Mouse (Mus musculus) midbrain, embryonic 10.5 days (tissue): ENCODE data around the gene Chd6. TPM values are rescaled to one million over a fixed set of nuclear protein-coding genes. Genes with fewer than 3 reads are reported as not detected.

Experiments used
- DNase-seq: peaks from one replicate; pipeline ENCODE4 v3.0.0-alpha.2; 2017; ENCODE audit warnings: low spot score
- H3K27ac ChIP-seq: fragments of 300-500 bp; sonication (generic); replicated peaks from 2 replicates; pipeline ENCODE4 v1.5.1; 2016; ENCODE audit warnings: mild to moderate bottlenecking
- H3K27me3 ChIP-seq: fragments of 300-500 bp; sonication (generic); 2 replicates; pipeline ENCODE4 v1.6.1; 2016; ENCODE audit warnings: low read depth, mild to moderate bottlenecking; ENCODE audit not compliant: poor library complexity, severe bottlenecking
- H3K36me3 ChIP-seq: fragments of 300-500 bp; sonication (generic); 2 replicates; pipeline ENCODE4 v1.6.1; 2016; ENCODE audit warnings: mild to moderate bottlenecking, moderate library complexity
- H3K4me1 ChIP-seq: fragments of 300-500 bp; sonication (generic); 2 replicates; pipeline ENCODE4 v1.6.1; 2016
- H3K4me3 ChIP-seq: fragments of 300-500 bp; sonication (generic); 2 replicates; pipeline ENCODE4 v1.5.1; 2016; ENCODE audit warnings: mild to moderate bottlenecking, moderate library complexity
- H3K9me3 ChIP-seq: fragments of 300-500 bp; sonication (generic); replicated peaks from 2 replicates; pipeline ENCODE4 v1.6.1; 2016; ENCODE audit warnings: mild to moderate bottlenecking
- WGBS: fragments of 180-500 bp; shearing (Covaris S2); methylation state at CpG from one replicate; pipeline ENCODE4 v1.1.7; 2016; 5-methylcytosine and 5-hydroxymethylcytosine counted together
- polyA plus RNA-seq: library from polyadenylated mRNA; unstranded; fragments of >200 nt; fragmentation: Nextera tagmentation; extraction: Ambion mirVana; gene quantifications from 2 replicates; pipeline ENCODE4 v1.2.1, GENCODE M21; 2016

Chd6 gene
- polyA plus RNA-seq, 1 experiment from 2014 or later = 22.8 TPM

DNA sequence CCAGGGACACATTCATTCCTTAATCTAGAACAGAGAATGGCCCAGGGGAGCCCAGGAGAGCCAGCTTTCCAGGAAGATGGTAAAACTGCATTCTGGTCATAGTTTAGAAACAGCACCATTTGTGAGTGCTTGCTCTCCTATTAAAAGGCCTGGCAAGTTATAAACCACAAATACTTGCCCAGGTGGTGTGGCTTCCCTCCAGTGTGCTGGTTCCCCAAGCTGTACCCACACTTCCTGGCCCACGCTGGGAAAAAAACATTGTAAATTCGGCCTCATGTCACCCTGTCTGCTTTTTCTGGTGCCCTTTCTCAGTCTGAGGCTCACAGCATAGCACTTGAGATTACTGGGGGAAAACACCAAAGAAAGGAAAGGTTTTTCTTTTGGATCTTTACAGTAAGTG is 55.1 kb downstream of the Chd6 start:
- no peak for DNase-seq
- WGBS = 89% methylated on average over 2 of the region's 2 CpGs
- H3K4me1 ChIP-seq = no peaks in the 10 kb centered on the region
- H3K27me3 ChIP-seq = no peaks in the 10 kb centered on the region
- no peaks in the 10 kb centered on the region for H3K9me3 ChIP-seq
- H3K4me3 ChIP-seq = no peak overlapping the region
- H3K36me3 ChIP-seq = peaks cover 49% of the 10 kb centered on the region
- no peak overlapping the region for H3K27ac ChIP-seq

DNA sequence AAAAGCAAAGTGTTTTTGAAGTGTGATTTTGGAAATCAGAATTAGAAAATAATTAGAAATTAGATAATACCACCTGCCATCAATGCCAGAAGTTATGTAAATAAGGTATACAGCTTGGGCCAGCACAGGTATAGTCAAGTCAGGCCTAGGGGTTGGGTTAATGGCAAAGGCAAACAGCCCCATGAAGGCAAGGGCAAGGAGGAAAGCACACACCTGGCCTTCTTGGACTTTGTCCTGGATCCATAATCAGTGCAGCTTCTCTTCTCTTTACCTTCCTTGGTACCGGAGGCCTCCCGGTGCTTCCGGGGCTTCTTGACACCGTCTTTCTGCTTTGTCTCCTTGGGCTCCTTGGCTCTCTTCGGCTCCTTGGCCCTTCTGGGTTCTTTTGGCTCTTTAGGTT is 56.7 kb downstream of the Chd6 start:
- peaks cover 54% of the 10 kb centered on the region for H3K36me3 ChIP-seq

DNA sequence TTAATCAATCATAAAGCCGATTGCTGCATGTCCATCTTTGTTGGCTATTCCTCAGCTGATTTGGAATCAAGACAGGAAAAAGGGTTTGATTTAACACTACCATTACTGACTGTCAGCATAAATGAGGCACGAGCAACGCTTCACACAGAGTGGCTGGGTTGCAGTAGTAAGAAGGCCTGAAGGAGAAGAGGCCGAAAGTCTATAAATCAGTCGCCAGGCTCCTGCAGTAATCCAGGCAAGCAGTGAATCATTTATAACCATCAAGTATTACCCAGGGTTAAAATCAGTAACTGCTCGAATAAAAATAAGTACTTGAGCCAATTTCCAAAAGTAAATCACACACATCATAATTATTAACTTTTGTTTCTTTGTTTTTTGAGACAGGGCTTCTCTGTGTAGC is 59.4 kb downstream of the Chd6 start:
- Histone ChIP-seq H3K9me3 (no peaks in the 10 kb centered on the region), H3K4me3 (no peak overlapping the region), H3K27ac (no peak overlapping the region), H3K36me3 (peaks cover 72% of the 10 kb centered on the region), H3K27me3 (no peaks in the 10 kb centered on the region), H3K4me1 (no peaks in the 10 kb centered on the region)
- no peak for DNase-seq
- 90% methylated on average over 6 of the region's 6 CpGs for WGBS

More for the DNA sequence above, 56.7 kb downstream of the Chd6 start:
- WGBS = 95% methylated on average over 5 of the region's 5 CpGs
- H3K27me3 ChIP-seq = no peaks in the 10 kb centered on the region
- no peaks in the 10 kb centered on the region for H3K9me3 ChIP-seq
- no peak overlapping the region for H3K4me3 ChIP-seq
- no peaks in the 10 kb centered on the region for H3K4me1 ChIP-seq
- no peak overlapping the region for H3K27ac ChIP-seq
- DNase-seq = no peak

DNA sequence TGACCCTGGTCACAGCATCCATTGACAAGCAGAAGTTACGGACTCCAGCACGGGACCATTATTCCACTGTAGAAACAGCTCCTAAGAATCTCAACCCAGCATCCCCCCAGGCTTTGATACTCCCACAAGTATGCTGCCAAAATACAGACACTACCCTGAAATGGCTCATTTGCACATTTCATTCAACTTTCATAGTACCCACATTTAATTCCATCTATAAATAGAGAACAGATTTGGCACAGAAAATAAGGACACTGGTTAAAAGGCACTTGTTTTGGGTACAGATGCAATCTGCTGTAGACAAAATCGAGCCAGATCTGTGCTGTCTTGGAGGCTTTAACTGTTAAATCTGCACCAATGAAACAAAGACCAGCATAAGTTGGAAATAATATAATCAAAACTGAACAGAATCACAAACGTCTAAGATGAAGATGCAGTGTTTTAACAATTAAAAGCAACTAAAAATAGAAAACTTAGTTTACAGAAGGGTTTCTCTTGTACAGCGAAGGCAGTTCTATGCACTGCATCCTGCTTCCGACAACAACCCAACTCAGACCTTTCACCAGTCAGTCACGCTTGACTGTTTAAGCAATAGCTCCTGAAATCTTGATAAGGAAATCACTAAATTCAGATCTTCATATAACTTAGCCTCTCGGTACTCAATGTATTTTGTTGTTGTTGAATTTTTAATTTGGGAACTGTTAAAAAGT is 64.2 kb downstream of the Chd6 start:
- WGBS = 95% methylated on average over 8 of the region's 8 CpGs
- Histone ChIP-seq H3K27ac (no peak overlapping the region), H3K36me3 (peaks cover 78% of the 10 kb centered on the region), H3K9me3 (no peaks in the 10 kb centered on the region), H3K4me1 (no peaks in the 10 kb centered on the region), H3K27me3 (no peaks in the 10 kb centered on the region), H3K4me3 (no peak overlapping the region)
- no peak for DNase-seq

DNA sequence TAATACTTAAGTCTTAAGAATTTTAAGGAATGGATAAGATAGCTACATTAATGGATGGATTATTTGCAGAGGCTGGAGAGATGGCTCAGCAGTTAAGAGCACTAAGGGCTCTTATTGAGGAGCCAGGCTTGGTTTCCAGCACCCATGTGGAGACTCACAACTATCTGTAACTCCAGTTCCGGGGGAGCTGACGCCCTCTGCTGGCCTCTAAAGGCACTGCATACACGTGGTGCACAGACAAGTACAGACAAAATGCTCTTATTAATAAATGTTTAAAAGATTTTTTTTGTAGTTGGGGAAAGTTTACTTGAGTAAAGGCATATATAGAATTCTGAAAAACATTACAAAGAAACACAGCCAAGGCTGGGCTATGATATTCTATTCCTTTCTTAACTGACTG is 66.0 kb downstream of the Chd6 start:
- H3K27ac ChIP-seq = no peak overlapping the region
- H3K4me1 ChIP-seq = no peaks in the 10 kb centered on the region
- no peaks in the 10 kb centered on the region for H3K9me3 ChIP-seq
- DNase-seq = no peak
- no peaks in the 10 kb centered on the region for H3K27me3 ChIP-seq
- peaks cover 87% of the 10 kb centered on the region for H3K36me3 ChIP-seq
- H3K4me3 ChIP-seq = no peak overlapping the region
- WGBS = 70% methylated on average over 3 of the region's 3 CpGs

DNA sequence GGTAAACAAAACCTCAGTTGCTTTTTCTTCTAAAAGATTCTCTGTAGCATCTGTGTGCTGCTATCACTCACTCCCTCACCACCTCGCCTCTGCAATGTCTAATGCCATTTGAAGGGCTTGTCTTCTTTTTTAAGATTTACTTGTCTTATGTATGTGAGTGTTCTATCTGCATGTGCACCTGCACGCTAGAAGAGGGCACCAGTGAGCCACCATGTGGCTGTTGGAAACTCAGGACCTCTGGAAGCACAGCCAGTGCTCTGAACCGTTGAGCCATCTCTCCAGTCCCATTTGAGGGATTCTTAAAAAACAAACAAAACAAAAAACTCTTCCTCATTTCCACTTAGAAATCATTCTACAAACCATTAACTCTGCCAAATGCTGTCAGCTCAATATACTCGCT is 68.1 kb downstream of the Chd6 start:
- Histone ChIP-seq H3K4me3 (no peak overlapping the region), H3K36me3 (peaks cover 88% of the 10 kb centered on the region), H3K4me1 (no peaks in the 10 kb centered on the region), H3K27me3 (no peaks in the 10 kb centered on the region), H3K27ac (no peak overlapping the region), H3K9me3 (no peaks in the 10 kb centered on the region)
- DNase-seq = no peak
- WGBS = 80% methylated on average over 4 of the region's 4 CpGs

DNA sequence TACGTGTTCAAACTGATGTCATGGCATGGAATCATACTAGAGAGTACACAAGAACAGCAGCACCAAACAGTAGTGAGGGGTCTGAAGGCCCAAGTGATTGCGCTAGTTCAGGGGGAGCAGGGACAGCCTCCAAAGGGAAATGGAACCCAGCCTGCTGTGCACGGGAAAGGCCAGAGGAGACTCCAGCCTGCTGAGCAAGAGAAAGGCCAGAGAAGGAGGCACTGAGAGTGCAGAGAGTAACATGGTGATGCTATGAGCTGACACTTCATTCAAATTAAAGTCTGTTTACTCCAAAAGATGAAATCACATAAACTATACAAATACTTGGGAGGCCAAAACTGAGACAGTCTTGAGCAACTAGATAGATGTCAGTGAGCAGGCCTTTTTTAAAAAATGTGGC is 71.1 kb downstream of the Chd6 start:
- H3K36me3 ChIP-seq = peaks cover 84% of the 10 kb centered on the region

DNA sequence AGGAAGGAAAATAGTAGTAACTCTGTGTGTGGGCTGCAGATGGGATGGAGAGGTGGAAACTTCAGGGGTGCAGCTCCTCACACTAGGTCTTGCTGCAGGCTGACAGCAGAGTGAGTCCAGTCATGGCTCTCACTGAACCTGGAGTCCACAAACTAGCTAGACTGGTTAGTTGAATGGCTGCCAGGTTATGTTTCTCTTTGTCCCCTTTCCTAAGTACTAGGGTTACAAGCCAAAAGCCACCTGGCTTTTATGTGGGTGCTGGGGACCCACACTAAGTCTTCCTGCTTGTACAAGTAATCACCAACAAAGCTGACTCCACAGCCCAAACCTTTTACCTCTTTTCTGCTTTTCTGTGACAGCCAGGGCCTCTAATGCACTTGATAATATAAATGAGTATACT is 75.7 kb downstream of the Chd6 start:
- H3K4me1 ChIP-seq = no peaks in the 10 kb centered on the region
- no peaks in the 10 kb centered on the region for H3K27me3 ChIP-seq
- no peak overlapping the region for H3K27ac ChIP-seq
- no peaks in the 10 kb centered on the region for H3K9me3 ChIP-seq
- H3K36me3 ChIP-seq = peaks cover 84% of the 10 kb centered on the region
- no peak overlapping the region for H3K4me3 ChIP-seq
- no peak for DNase-seq

More for the DNA sequence above, 71.1 kb downstream of the Chd6 start:
- H3K4me1 ChIP-seq = no peaks in the 10 kb centered on the region
- no peaks in the 10 kb centered on the region for H3K27me3 ChIP-seq
- no peak overlapping the region for H3K4me3 ChIP-seq
- no peak overlapping the region for H3K27ac ChIP-seq
- no peak for DNase-seq
- H3K9me3 ChIP-seq = no peaks in the 10 kb centered on the region
- 87% methylated on average over 3 of the region's 3 CpGs for WGBS

DNA sequence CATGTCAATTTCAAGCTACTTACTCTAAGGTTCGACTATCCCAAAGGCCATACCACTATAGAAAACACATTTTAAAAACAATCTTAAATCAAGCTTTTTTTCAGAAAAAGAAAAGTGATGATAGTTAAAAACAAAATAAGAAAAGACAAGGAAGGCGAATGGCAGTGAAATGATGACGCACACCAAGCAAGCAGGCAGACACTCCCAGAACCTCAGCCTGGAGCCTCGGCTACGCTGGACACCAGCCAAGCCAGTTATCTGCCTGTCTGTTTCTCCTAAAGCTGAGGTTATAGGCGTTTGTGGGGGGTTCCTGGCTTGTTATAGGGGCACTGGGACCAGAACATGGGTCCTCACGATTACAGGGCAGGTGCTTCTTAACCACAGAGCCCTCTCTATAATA is 76.5 kb downstream of the Chd6 start:
- no peaks in the 10 kb centered on the region for H3K4me1 ChIP-seq
- H3K36me3 ChIP-seq = peaks cover 84% of the 10 kb centered on the region
- H3K4me3 ChIP-seq = no peak overlapping the region
- H3K27me3 ChIP-seq = no peaks in the 10 kb centered on the region
- no peak for DNase-seq
- 93% methylated on average over 7 of the region's 7 CpGs for WGBS
- H3K27ac ChIP-seq = no peak overlapping the region
- H3K9me3 ChIP-seq = no peaks in the 10 kb centered on the region

DNA sequence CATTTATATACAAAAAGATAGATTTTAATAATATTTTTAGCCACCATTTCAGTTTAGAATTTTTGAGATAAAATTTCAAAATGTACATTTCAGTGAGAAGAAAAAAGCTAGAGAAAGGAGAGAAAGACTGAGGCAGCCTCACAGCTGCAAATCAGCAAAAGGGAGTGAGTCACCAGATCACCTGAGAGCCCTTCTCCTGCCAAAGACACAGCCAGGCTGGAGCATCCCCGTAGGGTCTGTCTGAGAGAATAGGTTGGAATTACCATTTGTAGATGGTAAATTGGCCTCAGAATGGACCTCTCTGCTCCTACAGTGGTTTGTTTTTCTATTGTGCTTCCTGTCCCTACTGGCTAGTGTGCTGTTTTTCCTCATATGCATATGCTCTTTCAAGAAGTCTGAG is 84.3 kb downstream of the Chd6 start:
- no peaks in the 10 kb centered on the region for H3K4me1 ChIP-seq
- no peak for DNase-seq
- H3K9me3 ChIP-seq = no peaks in the 10 kb centered on the region
- H3K4me3 ChIP-seq = no peak overlapping the region
- peaks cover 98% of the 10 kb centered on the region for H3K36me3 ChIP-seq
- H3K27me3 ChIP-seq = no peaks in the 10 kb centered on the region
- 91% methylated on average over 1 of the region's 1 CpGs for WGBS
- H3K27ac ChIP-seq = no peak overlapping the region

DNA sequence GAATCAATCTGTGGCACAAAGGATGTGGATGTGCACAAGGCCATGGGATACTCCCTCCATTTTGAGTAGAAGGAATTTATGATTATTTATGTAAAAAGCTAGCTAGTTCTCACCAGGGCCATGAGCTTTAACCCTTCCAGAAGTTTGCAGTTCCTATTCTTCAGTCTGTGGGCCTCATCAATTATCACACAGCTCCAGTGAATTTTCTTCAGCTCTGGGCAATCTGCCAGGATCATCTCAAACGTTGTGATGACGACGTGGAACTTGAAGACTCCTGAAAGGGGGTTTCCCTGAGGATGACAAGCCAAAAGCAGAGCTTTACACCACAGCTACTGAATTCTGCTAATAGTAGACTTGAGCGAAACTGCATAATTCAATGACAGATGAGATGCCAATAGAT is 91.0 kb downstream of the Chd6 start:
- WGBS = 95% methylated on average over 4 of the region's 4 CpGs
- DNase-seq = no peak
- Histone ChIP-seq H3K36me3 (peaks cover 99% of the 10 kb centered on the region), H3K4me3 (no peak overlapping the region), H3K4me1 (no peaks in the 10 kb centered on the region), H3K27me3 (no peaks in the 10 kb centered on the region), H3K27ac (no peak overlapping the region), H3K9me3 (no peaks in the 10 kb centered on the region)

DNA sequence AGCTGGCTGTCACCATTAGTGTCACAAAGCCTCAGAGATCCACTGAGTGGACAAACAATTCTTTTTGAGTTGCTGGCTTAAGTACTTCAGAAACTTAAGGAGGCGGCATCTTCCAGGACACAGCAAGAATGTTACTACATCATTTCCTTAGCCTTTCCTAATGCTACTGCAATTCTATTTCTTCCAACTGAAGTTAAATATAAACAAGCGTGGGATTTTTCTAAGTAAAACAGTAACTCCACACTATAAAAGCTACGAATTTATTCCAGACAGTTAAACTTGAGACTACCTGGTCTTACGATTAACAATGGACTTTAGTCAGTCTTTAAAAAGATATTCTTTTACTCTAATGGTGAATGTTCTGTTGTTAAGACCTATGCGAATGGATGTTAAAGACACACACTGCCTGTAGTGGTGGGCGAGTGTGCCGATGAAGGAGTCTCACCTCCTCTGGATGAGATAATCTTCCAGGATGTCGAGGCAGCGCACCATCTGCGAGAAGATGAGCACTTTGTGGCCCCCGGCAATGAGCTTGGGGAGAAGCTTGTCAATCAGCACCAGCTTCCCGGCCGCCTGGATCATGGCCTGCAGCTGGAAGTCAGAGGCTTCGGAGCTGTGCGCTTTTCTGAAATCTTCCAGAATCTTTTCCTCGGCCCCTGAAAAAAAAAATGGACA is 96.2 kb downstream of the Chd6 start:
- Histone ChIP-seq H3K27me3 (no peaks in the 10 kb centered on the region), H3K9me3 (no peaks in the 10 kb centered on the region), H3K36me3 (peaks cover 100% of the 10 kb centered on the region), H3K27ac (no peak overlapping the region), H3K4me3 (no peak overlapping the region), H3K4me1 (no peaks in the 10 kb centered on the region)
- WGBS = 91% methylated on average over 16 of the region's 16 CpGs
- DNase-seq = no peak

DNA sequence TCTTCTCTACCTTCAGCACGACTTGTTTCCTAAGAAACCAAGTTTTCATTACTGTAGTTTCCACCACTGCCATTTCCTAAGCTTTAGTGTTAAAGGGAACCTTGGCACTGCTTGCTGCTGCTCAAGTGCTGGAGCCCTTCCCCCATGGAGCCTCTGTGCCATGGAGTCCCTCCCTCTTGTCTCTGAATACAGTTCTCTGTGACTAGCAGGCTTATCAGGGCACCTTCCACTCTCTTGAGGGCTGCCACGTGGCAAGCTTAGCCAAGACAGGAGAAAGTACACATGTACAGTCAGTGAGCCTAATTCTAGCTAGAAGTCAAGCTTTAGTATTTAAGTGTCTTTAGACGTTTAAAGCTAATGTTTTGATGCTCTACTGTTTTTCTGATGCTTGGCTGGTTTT is 104.5 kb downstream of the Chd6 start:
- DNase-seq = no peak
- no peak overlapping the region for H3K4me3 ChIP-seq
- H3K27ac ChIP-seq = no peak overlapping the region
- WGBS = 86% methylated on average over 3 of the region's 3 CpGs
- H3K27me3 ChIP-seq = no peaks in the 10 kb centered on the region
- H3K9me3 ChIP-seq = no peaks in the 10 kb centered on the region
- H3K4me1 ChIP-seq = no peaks in the 10 kb centered on the region
- H3K36me3 ChIP-seq = peaks cover 78% of the 10 kb centered on the region
